Mouse (Mus musculus): Measurements from ENCODE around the gene Tbc1d2b. TPM values are rescaled to one million over a fixed set of nuclear protein-coding genes. Genes with fewer than 3 reads are reported as not detected.

The Tbc1d2b gene
- total and polyA plus RNA-seq, 3 experiments: 22.7 to 40.4 (median 23.0) TPM

DNA sequence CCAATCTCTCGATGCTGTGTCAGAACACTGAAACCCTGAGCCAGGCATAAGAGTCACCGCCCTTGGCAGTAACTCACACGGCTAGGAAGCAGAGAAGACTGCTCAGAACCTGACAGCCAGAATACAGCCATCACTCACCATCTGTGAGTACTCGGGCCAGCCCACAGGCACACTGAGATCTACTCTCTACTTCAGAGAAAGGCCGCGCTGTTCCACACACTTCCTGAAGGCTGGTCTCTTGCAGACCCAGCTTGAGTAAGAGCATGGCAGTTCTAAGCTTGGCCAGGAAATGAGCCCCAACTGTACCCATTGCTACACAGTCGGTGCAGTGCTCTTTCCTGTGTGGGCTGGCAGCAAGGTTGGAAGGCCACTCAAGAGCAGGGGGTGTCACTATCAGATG, 27.7 kb downstream of the Tbc1d2b start:
- DNase-seq: peak; percentile 50

DNA sequence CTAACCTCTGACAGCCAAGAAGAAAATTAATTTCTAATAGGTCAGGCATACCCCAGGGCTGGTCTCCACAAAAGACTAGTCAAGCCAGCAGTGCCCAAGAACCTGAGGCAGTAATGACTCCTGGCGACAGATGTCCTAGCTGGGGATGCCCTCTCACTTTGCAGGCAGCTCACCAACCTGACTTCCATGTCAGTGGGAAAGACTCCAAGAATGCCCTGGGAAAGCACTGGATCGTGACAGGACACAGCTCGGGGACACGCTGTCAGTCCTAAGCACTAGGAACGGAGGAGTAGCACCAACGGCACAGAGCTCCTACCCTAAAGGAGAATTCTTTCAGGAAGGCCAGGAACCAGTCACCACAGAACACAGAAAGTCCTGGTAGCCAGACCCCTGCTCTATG, 28.3 kb downstream of the Tbc1d2b start:
- no peak for DNase-seq

DNA sequence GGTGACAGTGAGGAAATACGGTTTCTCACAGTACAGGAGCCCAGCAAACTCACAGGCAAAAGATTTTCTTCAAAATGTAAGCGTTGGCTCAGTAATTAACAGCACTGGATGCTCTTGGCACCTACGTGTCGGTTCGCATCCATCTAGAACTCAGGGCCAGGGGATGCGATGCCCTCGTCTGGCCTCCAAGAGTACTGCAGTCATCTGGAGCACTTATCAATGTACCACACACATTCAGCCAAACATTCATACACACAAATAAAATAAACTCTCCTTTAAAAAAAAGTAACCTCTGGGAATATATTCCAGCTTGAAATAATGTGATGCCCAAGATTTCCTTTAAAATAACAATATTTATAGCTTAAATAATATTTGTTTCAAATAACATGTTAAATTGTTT, 29.0 kb downstream of the Tbc1d2b start:
- DNase-seq: no peak

- no peak for DNase-seq
Measured at GRCm38 (mm10) chr9:90241041-90241440, 29.6 kb downstream of the Tbc1d2b start.

GRCm38 (mm10) chr9:90240560-90240959, 30.0 kb downstream of the Tbc1d2b start:
- no peak for DNase-seq

DNA sequence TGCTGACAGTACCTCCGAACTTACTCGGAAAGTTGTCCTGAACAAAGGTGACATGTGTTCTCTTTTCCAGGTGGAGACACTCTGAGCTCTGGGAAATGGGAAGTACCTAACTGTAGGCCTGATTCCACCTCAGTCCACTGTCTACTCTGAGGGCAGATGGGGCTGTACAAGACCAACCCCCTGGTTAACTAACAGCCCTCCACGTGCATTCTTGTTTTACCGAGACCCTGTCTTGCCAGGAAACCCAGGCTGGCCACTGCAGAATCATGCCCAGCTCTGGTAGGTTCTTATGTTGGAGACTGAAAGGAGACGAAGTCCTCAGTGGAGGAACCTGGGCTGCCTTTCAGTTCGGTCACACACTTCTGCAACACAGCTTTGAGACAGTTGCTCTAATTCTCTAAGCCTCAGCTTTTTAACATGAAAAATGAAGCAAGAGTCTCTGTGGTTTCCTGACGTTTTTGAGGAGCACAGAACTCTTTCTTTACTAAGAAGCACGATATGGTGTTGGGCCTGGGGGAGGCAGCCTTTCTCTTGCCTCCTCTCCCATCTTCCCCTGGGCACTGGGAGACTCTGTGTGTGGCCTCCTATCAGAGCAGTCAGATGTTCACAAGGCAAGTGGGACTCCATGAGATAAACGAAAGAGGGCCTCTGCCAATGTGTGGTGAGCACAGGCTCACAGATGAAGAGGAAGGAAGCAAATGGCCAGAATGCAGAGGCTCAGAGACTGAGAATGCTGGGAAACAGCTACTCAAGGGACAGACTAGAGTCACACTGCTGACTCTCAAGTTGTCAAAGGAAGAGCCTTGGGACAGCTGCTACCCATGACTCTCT, 33.2 kb downstream of the Tbc1d2b start:
- no peak for DNase-seq

GRCm38 (mm10) chr9:90236817-90237216, 33.8 kb downstream of the Tbc1d2b start:
- DNase-seq: no peak

DNA sequence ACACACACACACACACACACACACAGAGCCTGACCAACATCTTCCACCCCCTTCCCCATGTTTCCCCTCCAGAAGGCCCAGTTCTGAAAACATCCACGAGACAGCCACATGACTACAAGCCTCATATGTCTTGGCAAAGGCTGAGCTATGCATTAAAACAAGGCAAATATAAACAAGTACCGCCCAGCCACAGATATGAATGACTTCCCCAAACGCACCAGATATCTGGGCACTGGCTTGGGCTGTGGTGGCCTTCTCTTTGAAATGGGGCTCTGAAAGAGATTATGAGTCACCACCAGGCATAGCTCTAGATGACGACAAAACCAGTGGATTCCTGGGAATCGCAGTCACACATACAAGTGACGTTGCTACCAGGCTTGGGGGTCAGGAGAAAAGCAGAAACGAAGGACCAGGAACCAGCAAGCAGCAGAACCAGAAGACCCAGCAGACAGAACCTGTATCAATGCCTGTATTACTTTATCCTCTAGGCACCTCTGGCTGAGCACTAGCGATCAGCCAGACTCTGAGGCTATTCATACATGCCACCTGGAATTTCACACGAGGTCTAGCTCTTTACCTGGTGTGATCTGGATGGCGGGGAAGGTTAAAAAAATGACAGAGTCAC, 35.2 kb downstream of the Tbc1d2b start:
- DNase-seq: peak; percentile 52

- peak; percentile 61 for DNase-seq
Measured at GRCm38 (mm10) chr9:90234786-90235185, 35.8 kb downstream of the Tbc1d2b start.

- no peak for DNase-seq
Measured at GRCm38 (mm10) chr9:90233906-90234419, 36.6 kb downstream of the Tbc1d2b start.

GRCm38 (mm10) chr9:90232781-90233690, 37.6 kb downstream of the Tbc1d2b start:
- DNase-seq: peak; percentile 23

GRCm38 (mm10) chr9:90227171-90227570, 43.4 kb downstream of the Tbc1d2b start:
- peak; percentile 24 for DNase-seq

- DNase-seq: no peak
Measured at GRCm38 (mm10) chr9:90226742-90227096, 43.9 kb downstream of the Tbc1d2b start.

DNA sequence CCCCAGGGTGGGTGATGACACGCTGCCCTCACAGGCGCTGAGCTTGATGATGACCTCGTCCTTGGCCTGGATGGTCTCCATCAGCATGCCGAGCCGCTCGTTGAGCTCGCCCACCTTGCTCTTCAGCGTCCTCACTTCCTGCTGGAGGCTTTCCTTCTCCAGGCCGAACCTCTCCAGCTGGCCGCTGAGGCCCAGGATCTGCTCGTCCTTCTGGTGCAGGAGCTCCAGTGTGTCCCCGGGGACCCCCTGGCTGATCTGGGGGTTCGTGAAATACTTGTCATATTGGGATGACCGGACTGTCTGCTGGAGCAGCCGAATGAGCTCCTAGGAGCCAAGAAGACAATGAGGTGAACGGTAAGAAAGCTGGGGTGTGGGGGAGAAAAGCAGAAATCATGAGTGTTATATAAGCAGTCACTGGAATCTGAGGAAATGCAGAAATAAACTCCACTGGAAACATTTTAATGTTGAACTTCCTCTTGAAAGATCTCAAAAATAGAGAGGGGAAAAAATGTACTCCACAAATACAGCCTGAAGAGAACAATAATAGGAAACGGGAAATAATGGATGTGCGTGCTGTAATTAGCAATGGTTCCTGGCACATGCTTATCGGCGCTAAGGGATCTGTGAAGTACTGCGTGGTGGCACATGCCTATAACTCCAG, 44.4 kb downstream of the Tbc1d2b start:
- peak; percentile 13 for DNase-seq

DNA sequence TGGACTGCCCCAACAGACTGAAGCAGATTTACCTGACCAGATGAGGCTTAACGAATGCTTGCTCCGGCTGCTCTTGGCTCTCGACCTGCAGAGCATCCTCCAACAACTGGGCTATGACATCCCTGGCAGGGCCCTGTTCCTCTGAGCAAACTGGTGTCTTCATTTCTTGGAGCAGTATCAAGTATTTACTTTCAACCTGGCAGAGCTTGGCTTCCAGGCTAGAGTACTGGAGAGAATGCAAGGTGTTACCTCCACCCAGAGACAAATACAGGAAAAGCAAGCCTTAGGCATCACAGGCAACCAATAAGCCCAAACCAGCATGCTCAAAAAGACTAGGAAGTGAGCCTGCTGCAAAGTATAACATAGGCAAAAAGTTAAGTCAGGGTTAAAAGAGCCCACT, 48.3 kb downstream of the Tbc1d2b start:
- no peak for DNase-seq

GRCm38 (mm10) chr9:90217501-90217900, 53.1 kb downstream of the Tbc1d2b start:
- DNase-seq: no peak

GRCm38 (mm10) chr9:90216259-90217001, 54.2 kb downstream of the Tbc1d2b start:
- no peak for DNase-seq

DNA sequence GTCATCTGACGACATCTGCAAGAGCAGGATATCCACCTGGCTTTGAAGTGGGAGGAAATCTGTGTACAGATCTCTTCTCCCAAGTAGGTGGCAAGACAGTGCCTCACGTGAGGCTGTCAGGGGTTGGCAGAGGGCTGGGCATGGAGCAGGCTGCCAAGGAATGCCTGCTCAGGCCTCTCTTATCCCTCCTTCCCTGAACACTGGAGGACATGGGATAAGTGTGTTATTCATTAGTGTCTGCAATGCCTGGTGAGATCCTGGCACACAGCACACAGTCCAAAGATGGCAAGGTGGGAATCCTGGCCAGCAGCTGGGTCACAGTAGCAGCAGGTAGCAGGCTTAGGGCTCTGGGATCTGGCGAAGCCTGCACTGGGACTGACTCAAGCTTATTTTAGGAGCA, 57.5 kb downstream of the Tbc1d2b start:
- DNase-seq: no peak

DNA sequence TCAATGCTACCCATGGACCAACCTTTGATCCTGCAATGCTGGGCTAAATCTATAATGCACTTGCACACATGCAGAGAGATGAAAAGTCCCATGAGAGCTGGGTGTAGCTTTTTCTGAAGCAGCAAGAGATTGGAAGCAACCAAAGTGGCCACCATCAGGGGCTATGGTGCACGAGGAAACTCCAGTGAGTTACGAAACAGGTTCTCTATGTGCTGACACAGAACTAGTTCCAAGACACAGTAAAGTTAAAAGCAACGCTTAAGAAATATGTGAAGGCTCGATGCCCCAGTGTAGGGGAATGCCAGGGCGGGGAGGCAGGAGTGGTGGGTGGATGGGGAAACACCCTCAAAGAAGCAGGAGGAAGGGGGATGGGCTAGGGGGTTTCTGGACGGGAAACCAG, 61.9 kb downstream of the Tbc1d2b start:
- no peak for DNase-seq

DNA sequence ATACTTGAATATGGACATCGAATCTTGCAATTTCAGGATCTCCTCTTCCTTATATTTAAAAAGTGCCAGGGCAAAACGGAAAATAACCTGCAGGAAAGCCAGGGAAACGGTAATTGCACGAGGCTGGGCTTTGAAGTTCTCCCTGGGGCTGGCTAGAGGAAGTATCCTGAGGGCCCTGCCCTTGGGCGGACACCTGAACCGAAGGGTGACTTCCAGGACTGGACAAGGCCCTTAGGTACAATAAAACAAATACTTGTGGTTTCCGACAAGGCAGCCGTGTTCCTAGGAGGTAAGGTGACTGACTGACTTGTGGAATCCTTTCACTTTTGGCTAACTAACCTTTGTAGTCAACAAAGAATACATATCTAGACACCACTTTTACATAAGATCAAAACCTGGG, 62.8 kb downstream of the Tbc1d2b start:
- no peak for DNase-seq

DNA sequence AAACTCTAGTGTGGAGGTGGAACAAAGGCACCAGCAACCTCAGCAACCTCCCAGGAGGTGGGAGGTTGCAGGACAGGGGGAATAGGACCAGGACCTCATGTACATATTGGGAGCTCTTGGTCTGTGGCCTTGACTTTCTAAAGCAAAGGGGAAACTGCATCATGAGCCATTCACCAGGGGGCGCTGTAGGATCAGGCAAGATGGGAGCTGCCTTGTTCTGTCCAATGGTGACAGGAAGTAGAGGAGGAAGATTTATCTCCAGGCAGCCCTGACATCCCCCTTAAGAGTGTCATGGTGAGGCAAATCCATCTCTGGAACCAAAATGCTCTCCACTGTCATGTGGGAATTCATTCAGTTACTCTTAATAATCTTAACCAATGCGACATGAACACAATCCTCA, 64.1 kb downstream of the Tbc1d2b start:
- peak; percentile 83 for DNase-seq

All from adrenal gland, adult 2 months (tissue).